Mouse (Mus musculus): Measurements from ENCODE around the gene Nectin2. TPM values are rescaled to one million over a fixed set of nuclear protein-coding genes. Genes with fewer than 3 reads are reported as not detected.

Gene Nectin2
- polyA plus RNA-seq, 2 experiments: 58.9 to 71.3 TPM

GRCm38 (mm10) chr7:19695213-19695594, 55.1 kb downstream of the Nectin2 start:
- DNase-seq (ENCODE audit: low spot score): no peak
- Histone ChIP-seq H3K36me3 (ENCODE audit: control insufficient read depth, insufficient read depth, low read length) (peaks cover 3% of the 10 kb centered on the region; the same call in 1 of the 2 replicates), H3K4me3 (replicated peaks; ENCODE audit: low read length) (no peak overlapping the region), H3K4me2 (replicated peaks; ENCODE audit: low read depth, low read length, severe bottlenecking) (no peak overlapping the region), H3K27ac (replicated peaks; ENCODE audit: low read depth, low read length) (no peak overlapping the region), H3K27me3 (ENCODE audit: control insufficient read depth, insufficient read depth, low read length) (no peaks in the 10 kb centered on the region), H3K9ac (ENCODE audit: low read depth, low read length, severe bottlenecking) (no peak overlapping the region), H3K9me3 (ENCODE audit: control insufficient read depth, low read length) (no peaks in the 10 kb centered on the region; the same call in 1 of the 2 replicates), H3K4me1 (ENCODE audit: control insufficient read depth, insufficient read depth, low read length) (peaks cover 16% of the 10 kb centered on the region)
- ATAC-seq (ENCODE audit: low FRiP score, low read depth): no peak
- 53% methylated on average over 8 of the region's 8 CpGs for WGBS
- no peak for TF ChIP-seq POLR2A (IDR thresholded peaks at IDR 0.05; ENCODE audit: borderline replicate concordance, extremely low read depth, insufficient read depth, insufficient read length)

GRCm38 (mm10) chr7:19694336-19695212, 55.7 kb downstream of the Nectin2 start:
- peaks cover 15% of the 10 kb centered on the region for H3K4me1 ChIP-seq (ENCODE audit: control insufficient read depth, insufficient read depth, low read length)
- H3K27me3 ChIP-seq (ENCODE audit: control insufficient read depth, insufficient read depth, low read length): no peaks in the 10 kb centered on the region
- no peak overlapping the region for H3K4me2 ChIP-seq (replicated peaks; ENCODE audit: low read depth, low read length, severe bottlenecking)
- TF ChIP-seq POLR2A (IDR thresholded peaks at IDR 0.05; ENCODE audit: borderline replicate concordance, extremely low read depth, insufficient read depth, insufficient read length): no peak
- peaks cover 3% of the 10 kb centered on the region; the same call in 1 of the 2 replicates for H3K36me3 ChIP-seq (ENCODE audit: control insufficient read depth, insufficient read depth, low read length)
- H3K9me3 ChIP-seq (ENCODE audit: control insufficient read depth, low read length): no peaks in the 10 kb centered on the region; the same call in 1 of the 2 replicates
- no peak overlapping the region for H3K27ac ChIP-seq (replicated peaks; ENCODE audit: low read depth, low read length)
- DNase-seq (ENCODE audit: low spot score): no peak
- WGBS: 87% methylated on average over 10 of the region's 10 CpGs
- ATAC-seq (ENCODE audit: low FRiP score, low read depth): no peak
- H3K4me3 ChIP-seq (replicated peaks; ENCODE audit: low read length): no peak overlapping the region
- no peak overlapping the region for H3K9ac ChIP-seq (ENCODE audit: low read depth, low read length, severe bottlenecking)

GRCm38 (mm10) chr7:19693421-19693820, 56.9 kb downstream of the Nectin2 start:
- no peak overlapping the region for H3K9ac ChIP-seq (ENCODE audit: low read depth, low read length, severe bottlenecking)
- 34% methylated on average over 9 of the region's 10 CpGs for WGBS
- TF ChIP-seq POLR2A (IDR thresholded peaks at IDR 0.05; ENCODE audit: borderline replicate concordance, extremely low read depth, insufficient read depth, insufficient read length): no peak

DNA sequence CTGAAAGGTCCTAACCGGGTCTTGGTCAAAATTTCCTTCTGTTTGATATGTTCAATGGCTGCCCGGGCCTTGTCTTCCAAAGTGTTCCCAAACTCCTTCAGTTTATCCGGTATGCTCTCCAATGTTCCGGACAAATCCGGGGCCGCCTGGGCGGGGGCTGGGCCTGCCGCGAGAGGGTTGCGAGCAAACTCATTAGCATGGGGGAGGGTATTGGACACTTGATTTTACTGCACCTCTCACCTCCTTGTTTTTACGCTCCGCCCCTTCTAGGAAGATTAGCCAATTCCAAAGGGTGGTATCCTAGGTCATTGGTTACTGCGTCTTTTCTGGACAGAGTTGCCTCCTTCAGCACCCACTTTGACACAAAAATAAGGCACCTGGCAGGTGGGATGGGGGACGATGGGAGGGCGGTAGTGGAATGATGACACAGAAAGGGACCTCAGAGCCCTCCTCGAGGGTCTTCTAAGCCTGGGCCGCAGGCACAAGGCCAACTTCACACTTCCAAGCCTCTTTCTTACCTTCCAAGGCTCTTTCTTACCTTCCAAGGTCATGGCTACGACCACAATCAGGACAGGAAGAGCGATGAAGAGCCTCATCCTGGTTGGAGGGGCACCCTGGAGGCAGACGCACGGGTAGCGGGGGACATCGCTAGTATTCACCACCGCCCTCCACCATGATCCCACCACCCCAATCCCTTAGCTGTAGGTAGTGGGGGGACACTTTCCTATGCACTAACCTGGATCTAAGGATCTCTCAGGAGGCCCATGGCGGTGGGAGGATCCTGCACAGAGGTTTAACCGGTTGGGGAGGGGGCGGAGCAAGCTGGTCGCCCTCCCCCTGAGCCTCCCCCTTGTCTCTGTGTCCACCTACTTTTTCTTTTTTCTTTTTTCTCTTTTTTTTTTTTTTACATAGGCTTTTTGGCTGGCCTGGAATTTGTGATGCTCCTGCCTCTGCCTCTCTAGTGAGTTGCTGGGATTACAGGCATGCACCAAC, 58.1 kb downstream of the Nectin2 start, which contains the start of gene Apoc1:
TSS of gene Apoc1 (minus strand) at position 788 of the 993 bp plus-strand sequence.
- Histone ChIP-seq H3K4me3 (replicated peaks; ENCODE audit: low read length) (no peak within 1 kb of the TSS), H3K27me3 (ENCODE audit: control insufficient read depth, insufficient read depth, low read length) (no peaks in the 10 kb centered on the region), H3K9me3 (ENCODE audit: control insufficient read depth, low read length) (no peaks in the 10 kb centered on the region; the same call in 1 of the 2 replicates), H3K27ac (replicated peaks; ENCODE audit: low read depth, low read length) (no peak within 1 kb of the TSS), H3K4me2 (replicated peaks; ENCODE audit: low read depth, low read length, severe bottlenecking) (no peak within 1 kb of the TSS), H3K9ac (ENCODE audit: low read depth, low read length, severe bottlenecking) (no peak within 1 kb of the TSS), H3K36me3 (ENCODE audit: control insufficient read depth, insufficient read depth, low read length) (peaks cover 3% of the 10 kb centered on the region; the same call in 1 of the 2 replicates), H3K4me1 (ENCODE audit: control insufficient read depth, insufficient read depth, low read length) (no peaks in the 10 kb centered on the region; the same call in 1 of the 2 replicates)
- TF ChIP-seq POLR2A (IDR thresholded peaks at IDR 0.05; ENCODE audit: borderline replicate concordance, extremely low read depth, insufficient read depth, insufficient read length): no peak
- WGBS: 48% methylated on average over 28 of the region's 28 CpGs
- ATAC-seq (ENCODE audit: low FRiP score, low read depth) (no peak), DNase-seq (ENCODE audit: low spot score) (no peak)

More at GRCm38 (mm10) chr7:19693421-19693820, 56.9 kb downstream of the Nectin2 start:
- H3K27ac ChIP-seq (replicated peaks; ENCODE audit: low read depth, low read length): no peak overlapping the region
- no peaks in the 10 kb centered on the region for H3K27me3 ChIP-seq (ENCODE audit: control insufficient read depth, insufficient read depth, low read length)
- DNase-seq (ENCODE audit: low spot score): no peak
- peak; percentile 29; the same call in 1 of the 2 replicates for ATAC-seq (ENCODE audit: low FRiP score, low read depth)
- peaks cover 3% of the 10 kb centered on the region; the same call in 1 of the 2 replicates for H3K36me3 ChIP-seq (ENCODE audit: control insufficient read depth, insufficient read depth, low read length)
- peaks cover 4% of the 10 kb centered on the region; the same call in 1 of the 2 replicates for H3K4me1 ChIP-seq (ENCODE audit: control insufficient read depth, insufficient read depth, low read length)
- H3K9me3 ChIP-seq (ENCODE audit: control insufficient read depth, low read length): no peaks in the 10 kb centered on the region; the same call in 1 of the 2 replicates
- no peak overlapping the region for H3K4me2 ChIP-seq (replicated peaks; ENCODE audit: low read depth, low read length, severe bottlenecking)
- no peak overlapping the region for H3K4me3 ChIP-seq (replicated peaks; ENCODE audit: low read length)

Measured in limb, embryonic 14.5 days (tissue).